Mouse (Mus musculus): ENCODE measurements around the gene Actr1b.
"Not testable (repeated sequence)": the region's sequence is repeated elsewhere in the genome, so short reads cannot be mapped to it uniquely, and the experiment has no call there.

Actr1b gene

DNA sequence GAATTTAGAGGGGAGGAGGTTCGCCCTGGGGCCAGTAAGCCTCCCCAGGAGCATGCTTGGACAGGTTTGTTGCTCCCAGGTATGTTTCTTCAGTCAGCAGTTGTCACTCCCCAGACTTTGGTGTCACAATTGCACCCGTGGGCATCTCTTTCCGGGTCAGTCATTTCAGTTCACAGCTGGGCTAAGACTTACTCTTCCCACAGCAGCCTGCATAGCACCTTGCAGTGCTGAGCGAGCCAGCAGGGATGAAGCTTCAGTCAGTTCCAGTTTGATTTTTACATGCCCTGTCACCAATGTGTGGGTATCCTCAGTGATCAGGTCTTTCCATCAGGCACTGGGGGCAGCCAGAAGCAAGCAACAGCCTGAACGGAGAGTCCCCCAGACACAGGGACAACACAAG, 17.2 kb downstream of the Actr1b start:
- no peak for DNase-seq (ENCODE audit: low spot score)

DNA sequence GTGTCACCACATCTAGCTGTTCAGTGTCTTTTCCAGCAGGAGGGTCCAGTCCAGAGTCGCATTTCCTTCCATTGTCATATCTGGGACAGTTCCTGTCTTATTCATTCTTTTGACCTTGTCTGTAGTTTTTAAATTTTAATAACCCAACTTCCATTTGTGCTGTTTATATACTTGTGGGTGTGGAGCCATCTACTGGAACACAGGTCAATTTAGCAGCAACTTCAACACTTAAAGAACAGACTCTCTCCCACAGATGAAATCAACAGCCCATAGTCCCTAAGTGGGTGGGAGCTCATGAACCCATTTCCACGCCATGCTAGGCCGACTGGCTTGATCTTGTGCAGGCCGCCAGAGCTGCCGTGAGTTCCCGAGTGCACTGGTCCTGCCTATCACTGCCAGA, 17.8 kb downstream of the Actr1b start:
- DNase-seq (ENCODE audit: low spot score) = no peak

DNA sequence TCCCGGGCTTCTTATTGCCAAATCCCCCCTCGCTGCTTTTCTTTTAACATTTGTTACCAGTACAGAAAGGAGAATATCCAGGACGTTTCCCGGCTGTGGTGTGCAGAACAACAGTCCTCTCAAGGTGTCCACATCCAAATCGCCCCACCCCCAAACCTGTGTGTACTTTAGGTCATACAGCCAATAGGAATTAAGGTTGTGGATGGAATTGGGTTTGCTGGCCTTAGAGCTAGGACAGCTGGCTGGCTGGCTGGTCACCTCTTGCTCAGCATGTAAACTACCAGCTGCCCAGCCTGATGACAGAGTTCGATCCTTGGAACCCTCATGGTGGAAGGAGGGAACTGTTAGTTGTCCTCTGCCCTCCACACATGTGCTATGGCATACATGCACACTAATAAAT, 19.4 kb downstream of the Actr1b start:
- DNase-seq (ENCODE audit: low spot score) = no peak

DNA sequence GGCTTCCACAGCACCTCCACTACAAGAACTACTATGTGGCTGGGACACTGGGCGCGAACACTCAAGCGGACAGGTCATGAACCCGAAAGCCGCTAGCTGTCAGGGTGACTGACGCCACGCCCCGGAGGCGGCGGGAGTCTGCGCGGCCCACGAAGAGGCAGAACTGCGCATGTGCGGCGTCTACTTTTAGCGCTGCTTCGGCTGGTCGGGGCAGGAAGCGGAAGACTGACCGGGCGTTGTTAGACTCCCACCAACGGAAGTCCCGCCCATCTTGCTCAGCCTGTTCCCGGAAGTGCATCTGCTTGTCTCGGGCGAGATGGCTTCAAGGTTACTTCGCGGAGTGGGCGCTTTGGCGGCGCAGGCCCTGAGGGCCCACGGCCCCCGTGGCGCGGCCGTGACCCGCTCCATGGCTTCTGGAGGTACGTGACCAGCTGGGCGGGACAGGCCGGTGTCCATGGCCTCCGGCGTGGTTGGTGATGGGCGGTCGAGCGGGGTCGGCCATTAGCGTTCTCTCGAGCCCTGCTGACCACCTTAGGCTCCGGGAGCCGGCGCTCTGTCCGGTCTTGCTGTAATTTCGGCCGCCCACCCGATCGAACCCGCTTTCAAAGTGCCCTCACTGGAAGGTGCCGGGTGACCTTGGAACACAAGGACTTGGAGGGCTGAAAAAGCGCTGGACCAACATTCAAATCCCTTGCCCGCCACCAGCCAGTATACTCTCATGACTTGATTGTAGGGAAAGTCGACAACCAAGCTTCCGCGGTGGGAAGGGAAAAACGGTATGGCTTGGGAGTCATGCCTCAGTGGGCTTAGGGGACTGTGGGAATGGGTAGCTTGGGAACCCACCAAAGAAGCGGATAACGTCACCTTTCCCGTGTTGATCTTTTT, 22.7 kb downstream of the Actr1b start, which contains the start of gene Cox5b:
Gene Cox5b, plus strand, starts transcription at position 179 of the 885 bp plus-strand sequence.
- peak; percentile 100 for DNase-seq (ENCODE audit: low spot score)

DNA sequence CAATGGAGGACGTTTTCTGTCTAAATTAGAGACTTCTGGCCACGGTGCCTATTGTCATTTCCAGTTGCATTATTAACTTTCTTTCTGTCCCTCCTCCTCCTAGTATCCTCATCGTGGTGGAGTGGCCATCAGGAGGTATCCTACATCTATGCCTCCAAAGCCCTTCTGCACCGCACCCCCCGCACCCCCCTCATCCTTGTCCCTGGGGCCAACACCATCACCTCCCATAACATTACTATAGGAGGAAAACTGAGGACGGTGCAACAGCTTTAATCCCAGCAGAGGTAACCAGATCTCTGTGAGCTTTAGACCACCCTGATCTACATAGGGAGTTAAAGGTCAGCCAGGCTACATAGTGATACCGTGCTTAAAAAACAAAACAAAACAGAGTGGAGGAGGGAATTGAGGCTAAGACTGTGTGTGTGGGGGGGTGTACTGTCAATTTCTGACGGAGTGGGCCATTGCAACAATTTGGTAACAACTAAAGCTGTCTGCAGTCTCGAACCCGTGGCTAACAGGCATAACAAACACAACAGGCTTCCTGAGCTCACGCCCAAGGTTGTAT, 23.5 kb downstream of the Actr1b start:
- DNase-seq (ENCODE audit: low spot score) = no peak

DNA sequence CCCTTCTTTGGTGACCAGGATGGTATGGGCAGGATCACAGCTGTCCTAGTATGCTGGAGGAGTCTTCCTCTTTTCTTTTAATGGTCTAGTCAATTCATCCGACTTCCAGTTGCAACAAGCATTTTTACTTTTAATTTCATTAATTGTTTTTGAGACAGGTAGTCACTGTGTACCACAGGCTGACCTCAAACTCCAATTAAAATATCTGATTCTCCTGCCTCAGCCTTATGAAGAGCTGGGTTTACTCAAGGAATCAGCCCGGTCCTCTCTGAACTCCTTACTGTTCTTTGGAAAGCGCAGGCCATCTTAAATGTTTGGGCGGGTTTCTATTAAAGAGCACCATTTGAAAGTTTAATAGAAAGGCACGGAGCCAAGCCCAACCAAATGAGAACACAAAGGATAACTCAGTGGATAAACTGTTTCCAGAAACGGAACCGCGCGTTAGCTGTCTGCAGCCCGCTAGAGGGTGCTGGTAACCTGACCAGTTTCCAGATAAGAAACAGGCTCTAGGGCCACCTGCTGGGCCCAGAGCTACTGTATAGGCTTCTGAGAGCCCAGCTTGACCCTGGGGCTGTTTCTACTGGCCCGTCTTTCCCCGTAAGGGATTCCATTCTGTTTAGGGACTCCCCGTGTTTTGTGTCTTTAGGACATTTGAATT, 30.3 kb downstream of the Actr1b start:
- peak; percentile 86 for DNase-seq (ENCODE audit: low spot score)

DNA sequence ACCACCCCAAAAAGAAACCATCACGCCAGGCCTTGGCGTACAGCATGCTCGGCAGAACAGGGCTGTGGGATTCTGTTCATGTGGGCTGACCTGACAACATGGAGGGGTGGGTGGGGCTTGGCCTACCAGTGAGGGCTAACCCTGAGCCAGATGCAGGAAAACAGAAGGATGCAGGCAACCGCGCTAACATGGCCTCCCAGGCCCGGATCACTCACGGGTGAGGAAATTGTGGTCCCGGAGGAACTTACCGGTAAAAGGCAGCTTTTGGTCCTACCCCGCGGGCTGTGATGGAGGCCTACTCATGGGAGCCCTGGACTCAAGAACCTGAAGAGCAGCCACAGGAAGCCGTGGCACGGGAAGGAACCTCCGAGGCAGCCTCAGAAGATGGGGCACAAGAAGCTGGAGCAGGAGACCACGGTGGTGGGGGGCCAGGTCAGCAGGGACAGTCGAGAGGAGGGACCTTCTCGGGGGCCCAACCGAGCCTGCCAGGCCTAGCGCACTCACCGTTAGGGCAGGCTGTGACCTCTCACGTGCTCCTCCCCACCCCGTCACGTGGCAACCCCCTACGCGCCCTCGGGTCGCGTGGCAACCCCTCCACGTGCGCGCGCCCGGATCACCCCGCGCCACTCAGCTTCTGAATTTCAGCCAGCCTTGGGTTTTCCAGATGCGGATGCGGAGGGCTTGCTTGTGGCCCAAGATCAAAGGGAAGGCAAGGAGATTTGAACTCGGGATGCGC, 31.4 kb downstream of the Actr1b start, which contains the start of gene Fam178b:
Gene Fam178b, minus strand, starts transcription at position 564 of the 736 bp plus-strand sequence.
- DNase-seq (ENCODE audit: low spot score) = no peak

DNA sequence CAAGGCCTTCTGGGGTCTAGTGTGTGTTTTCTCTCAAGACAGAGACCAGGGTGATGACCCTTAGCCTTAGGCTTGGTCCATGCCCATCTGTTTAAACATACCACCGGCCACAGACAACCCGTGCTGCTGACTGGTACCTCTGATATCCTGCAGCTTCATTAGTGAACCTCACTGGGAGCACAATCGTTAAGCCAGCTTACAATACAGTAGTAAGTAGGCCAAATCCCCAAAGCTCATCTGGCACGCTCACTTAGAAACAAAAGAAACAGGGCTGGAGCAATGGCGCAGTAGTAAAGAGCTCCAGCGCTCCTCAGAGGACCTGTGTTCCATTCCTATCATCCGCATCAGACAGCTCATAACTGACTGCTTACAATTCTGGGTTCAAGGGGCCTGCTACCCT, 33.3 kb downstream of the Actr1b start:
- peak; percentile 63 for DNase-seq (ENCODE audit: low spot score)

DNA sequence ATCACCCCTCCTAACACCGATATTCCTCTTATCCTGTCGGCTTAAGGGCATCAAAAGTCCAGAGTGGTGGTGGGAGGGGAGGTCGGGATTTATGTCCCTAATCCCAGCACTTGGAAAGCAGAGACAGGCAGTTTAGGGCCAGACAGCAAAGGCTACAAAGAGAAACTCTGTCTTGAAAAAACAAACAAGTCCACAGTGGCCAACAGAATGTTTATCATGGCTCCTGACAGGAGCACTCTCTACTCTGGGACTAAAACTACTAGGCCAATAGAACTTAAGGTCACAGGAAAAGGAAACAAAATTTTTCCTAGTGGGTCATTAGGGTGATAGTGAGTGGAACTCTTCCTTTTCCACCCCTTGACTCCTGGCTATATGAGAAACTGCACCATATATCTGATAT, 39.3 kb downstream of the Actr1b start:
- DNase-seq (ENCODE audit: low spot score) = no peak

DNA sequence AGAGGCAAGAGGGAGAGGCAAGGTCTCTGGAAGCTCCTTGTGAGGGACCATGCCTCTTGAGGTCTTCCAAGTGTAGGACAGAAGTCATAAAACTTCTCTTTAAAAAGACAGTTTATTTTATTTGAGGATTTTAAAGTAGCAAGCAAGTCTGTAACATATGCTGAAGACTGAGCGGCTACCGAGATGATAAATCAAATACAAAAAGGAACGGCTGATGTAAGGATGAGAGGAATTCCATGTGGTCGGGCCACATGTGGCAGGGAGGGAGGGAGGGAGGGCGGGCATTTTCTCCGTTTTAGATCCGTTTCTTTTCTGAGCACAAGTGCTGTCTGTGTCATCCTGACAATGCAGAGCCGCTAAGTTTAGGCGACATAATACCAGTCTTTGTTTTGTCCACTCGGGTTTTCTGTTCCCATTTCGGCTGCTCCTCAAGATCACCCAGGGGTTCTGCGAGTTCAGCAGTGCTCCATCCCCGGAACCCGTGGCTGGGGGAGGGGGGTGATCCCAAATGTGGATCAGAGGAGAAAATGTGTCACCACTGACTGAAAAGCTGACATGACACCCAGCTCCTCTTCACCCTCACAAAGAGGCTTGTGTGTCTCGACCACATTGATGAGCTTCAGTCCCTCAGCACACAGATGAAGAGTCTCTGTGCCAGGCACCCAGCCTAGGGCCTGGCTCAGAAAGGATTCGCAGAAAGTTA, 41.4 kb downstream of the Actr1b start:
- DNase-seq (ENCODE audit: low spot score) = no peak

DNA sequence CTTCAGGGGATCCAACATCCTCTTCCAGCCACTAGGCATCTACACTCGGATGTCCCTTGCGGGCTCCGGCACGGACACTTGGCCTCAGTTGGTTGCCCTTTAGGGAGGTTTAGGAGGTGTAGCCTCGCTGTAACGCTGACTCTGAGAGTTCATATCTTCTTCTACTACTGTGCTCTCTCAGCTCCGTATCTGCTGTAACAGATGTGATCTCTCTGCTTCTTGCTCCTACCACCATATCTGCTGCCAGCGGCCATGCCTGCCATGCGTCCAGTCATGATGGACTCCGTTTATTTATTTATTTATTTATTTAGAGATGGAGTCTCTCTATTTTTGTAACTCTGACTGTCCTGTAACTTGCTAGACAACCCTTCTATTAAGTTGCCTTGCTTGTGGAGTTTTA, 43.0 kb downstream of the Actr1b start:
- DNase-seq (ENCODE audit: low spot score) = no peak

DNA sequence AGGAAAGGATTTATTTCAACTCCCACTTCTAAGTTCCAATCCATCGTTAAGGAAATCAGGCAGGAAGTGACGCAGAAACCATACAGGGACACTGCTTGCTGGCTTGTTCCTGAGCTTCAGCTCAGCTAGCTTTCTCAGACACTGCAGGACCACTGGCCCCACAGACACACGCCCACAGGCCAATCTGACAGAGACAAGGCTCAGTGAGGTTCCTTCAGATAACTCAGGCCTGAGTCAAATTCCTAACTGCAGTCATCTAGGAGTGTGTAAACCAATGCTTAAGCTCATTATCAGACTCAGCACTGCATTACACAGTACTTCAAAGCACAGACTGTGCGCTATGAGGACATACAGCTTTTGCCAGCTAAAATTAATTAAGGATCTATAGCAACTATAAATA, 44.0 kb downstream of the Actr1b start:
- no peak for DNase-seq (ENCODE audit: low spot score)

DNA sequence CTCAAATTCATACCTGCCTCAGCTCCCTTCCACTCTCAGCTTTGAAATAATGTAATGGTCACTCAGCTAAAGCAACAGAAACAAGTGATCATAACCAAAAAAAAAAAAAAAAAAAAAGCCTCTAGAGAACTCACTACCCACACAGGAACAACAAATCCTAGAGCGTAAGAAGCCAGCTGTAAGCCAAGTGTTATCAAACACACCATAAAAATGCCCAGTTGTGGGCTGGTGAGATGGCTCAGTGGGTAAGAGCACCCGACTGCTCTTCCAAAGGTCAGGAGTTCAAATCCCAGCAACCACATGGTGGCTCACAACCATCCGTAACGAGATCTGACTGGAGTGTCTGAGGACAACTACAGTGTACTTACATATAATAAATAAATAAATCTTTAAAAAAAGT, 46.2 kb downstream of the Actr1b start:
- DNase-seq (ENCODE audit: low spot score) = not testable (repeated sequence)

DNA sequence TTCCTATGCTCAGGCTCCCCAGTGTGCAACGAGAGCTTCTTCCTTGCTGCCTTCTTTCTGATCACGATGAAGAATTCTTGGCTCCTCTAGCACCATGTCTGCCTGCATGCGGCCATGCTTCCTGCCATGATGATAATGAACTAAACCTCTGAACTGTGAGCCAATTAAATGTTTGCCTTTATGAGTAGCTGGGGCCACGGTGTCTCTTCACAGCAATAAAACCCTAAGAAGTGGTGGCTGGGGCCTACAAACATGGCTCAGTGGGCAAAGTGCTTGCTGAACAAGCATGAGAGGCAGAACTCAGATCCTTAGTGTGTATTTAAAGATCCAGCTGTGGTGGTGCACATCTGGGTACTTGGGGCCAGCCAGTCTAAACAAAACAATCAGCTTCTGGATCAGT, 48.3 kb downstream of the Actr1b start:
- DNase-seq (ENCODE audit: low spot score) = no peak

DNA sequence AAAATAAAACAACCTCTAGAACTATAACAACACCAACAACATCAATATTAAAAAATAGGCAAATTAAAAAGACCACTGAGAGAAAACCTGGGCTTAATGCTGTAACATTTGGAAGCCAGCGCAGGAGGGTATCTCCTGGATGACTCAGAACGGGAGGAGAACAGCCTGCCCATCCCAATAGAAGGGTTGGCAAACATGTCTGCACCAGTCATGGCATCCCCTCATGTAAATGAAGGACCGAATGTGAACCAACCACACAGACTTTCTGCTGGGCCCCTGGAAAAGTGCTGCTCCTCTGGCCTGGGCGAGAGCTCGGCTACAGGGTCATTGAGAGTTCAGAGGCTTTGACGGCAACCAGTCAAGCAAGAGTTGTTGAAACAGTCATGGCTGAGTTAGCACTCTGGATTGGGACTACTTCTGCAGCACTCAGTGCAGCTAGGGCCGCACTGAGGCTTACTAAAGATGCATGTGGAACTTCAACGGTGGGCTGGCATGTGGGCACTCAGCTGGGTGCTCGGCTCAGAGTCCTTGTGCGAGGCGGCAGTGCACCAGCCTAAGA, 49.0 kb downstream of the Actr1b start:
- no peak for DNase-seq (ENCODE audit: low spot score)

DNA sequence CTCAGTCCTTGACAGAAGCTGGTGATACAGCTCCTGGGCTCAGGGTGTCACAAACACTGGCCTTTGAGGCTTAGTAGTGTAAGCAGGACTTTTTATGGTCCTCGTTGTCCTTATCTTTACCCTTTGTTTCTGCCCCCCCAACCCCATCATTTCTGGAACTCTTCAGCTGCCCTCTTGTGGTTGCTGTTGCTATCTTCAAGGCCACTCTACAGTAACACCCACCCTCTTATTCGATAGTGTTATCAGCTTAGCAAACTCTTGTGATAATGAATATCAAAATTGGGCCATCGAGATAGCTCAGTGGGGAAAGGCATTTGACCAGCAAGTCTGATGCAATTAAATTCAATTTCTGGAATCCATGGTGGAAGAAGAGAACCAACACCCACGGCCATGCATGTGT, 49.8 kb downstream of the Actr1b start:
- no peak for DNase-seq (ENCODE audit: low spot score)

DNA sequence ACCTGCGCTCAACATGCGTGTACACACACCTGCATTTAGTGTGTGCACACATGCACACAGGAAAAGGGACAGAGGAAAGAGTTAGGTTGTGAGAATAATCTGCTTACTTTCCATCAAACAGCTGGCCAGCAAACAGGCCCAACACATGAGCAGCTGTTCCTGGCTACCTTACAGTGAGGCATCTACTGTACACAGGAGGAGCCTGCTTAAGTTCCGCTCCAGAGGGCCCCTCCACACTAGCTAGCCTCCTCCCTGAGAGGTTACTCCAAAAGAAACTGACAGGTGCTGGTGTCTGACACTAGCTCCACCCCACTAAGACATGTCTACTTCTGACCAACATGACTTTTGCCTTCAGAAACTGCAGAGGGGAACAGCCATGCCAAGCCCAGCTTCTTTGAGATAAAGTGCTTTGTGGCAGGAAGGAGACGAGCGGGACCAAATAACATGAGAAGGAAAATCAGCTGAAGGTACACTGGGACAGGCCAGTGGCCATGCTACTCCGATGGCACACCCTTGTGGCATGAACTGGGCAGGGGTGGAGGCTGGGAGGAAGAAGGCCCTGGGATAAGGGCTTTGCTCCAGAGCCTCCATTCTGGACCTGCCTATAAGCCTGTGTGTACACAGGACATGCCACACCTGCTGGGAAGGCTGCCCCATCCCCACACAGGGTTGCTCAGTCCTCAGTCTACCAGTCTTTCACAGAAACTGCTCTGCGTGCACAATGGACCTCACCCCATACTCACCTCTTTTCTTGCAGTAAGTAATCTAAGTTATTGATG, 55.4 kb downstream of the Actr1b start:
- DNase-seq (ENCODE audit: low spot score) = no peak

DNA sequence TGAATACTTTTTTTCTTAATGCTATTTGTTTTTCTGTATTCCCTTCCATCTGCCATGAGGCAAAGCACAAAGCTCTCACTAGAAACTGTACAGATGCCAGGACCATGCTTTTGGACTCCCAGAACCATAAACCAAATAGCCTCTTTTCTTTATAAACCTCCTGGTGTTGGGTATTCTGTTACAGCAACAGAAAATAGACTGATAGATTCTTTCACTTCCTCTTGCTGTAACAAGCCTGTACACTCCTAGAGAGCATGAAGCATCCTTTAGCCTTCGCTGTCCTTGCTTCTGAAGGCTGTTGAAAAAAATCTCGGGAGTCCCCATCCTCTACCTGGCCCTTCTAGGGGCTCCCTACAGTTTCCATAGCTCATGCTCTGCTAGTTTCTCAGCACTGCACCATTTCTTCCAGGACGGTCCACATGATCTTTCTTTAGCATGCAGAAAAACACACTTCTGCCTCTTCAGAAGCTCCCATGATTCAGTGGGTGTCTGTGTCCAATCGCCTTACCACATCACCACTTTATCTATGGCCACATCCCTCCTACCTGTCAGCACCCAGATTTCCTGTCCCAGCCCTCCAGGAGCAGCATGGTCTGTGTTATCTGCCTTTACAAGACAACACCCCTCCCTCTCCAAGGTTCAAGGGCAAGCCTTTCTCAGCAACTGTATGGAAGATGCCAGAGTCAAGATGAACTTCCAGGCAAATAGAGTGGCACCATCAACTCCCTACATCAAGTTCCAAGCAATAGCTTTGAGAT, 56.4 kb downstream of the Actr1b start:
- DNase-seq (ENCODE audit: low spot score) = no peak

DNA sequence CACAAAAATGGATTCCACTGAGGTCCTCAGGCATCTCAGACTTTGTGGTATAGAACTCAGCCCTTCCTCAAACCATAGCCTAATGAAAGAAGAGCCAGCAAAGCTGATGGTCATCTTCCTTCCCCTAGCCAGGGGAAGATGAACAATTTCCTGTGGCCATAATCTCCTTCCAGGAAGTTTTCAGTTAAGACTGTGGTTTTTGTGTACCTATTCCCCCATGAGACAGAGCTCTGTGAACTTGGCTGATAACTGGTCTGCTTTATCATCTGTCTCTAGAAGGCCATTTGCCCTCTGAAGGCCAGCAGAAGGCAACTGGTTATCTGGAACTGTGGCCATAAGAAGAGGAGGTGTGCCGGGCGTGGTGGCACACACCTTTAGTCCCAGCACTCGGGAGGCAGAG, 58.0 kb downstream of the Actr1b start:
- no peak for DNase-seq (ENCODE audit: low spot score)

DNA sequence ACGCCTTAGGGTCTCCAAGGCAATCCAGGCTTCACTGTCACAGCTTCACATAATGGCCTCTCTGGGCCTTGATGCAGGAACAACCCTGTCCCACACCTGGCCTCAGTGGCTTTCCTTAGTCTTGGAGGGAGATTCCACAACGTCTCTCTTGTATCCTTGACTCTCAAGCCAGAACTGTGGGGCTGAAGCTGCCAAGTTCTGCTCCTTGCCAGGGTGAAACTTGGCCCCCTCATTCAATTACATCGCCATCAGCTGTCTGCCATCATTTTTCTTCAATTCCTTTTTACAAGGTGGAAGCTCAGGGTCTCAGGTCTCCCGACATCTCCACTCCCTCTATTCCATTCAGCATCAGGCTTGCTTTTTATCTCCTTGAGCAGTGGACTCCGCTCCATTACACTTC, 59.2 kb downstream of the Actr1b start:
- DNase-seq (ENCODE audit: low spot score) = no peak

All from retina, embryonic 14.5 days (tissue).